Mouse (Mus musculus) stomach, embryonic 14.5 days (tissue): ENCODE measurements around the gene Herc3. TPM values are rescaled to one million over a fixed set of nuclear protein-coding genes. Genes with fewer than 3 reads are reported as not detected.

Source experiments
- ATAC-seq: fragments of 200-750 bp; cut with Nextera tagmentation; 2 replicates; pipeline ENCODE4 v1.8.0; 2017; ENCODE audit warnings: low read depth, moderate TSS enrichment; ENCODE audit not compliant: insufficient number of reproducible peaks, insufficient read depth, low FRiP score
- H3K27ac ChIP-seq: fragments of 300-500 bp; sonication (generic); 2 replicates; pipeline ENCODE4 v1.5.1; 2014; ENCODE audit warnings: mild to moderate bottlenecking, low read length, moderate library complexity, mixed read lengths
- H3K27me3 ChIP-seq: fragments of 300-500 bp; sonication (generic); 2 replicates; pipeline ENCODE4 v1.6.1; 2014; ENCODE audit warnings: low read length, control low read depth, mixed read lengths; ENCODE audit not compliant: control insufficient read depth, insufficient read depth
- H3K36me3 ChIP-seq: fragments of 300-500 bp; sonication (generic); 2 replicates; pipeline ENCODE4 v1.6.1; 2014; ENCODE audit warnings: mild to moderate bottlenecking, control low read depth, low read length, moderate library complexity, mixed read lengths; ENCODE audit not compliant: control insufficient read depth, insufficient read depth
- H3K4me1 ChIP-seq: fragments of 300-500 bp; sonication (generic); 2 replicates; pipeline ENCODE4 v1.6.1; 2014; ENCODE audit warnings: low read length, control low read depth, mixed read lengths; ENCODE audit not compliant: control insufficient read depth, insufficient read depth
- H3K4me2 ChIP-seq: fragments of 300-500 bp; sonication (generic); replicated peaks from 2 replicates; pipeline ENCODE4 v1.6.1; 2014; ENCODE audit warnings: low read depth, low read length, control low read depth
- H3K4me3 ChIP-seq: fragments of 300-500 bp; sonication (generic); 2 replicates; pipeline ENCODE4 v1.5.1; 2014; ENCODE audit warnings: low read depth, low read length, control low read depth
- H3K9ac ChIP-seq: fragments of 300-500 bp; sonication (generic); replicated peaks from 2 replicates; pipeline ENCODE4 v1.6.1; 2014; ENCODE audit warnings: low read depth, mild to moderate bottlenecking, control low read depth, low read length, moderate library complexity, mixed read lengths
- H3K9me3 ChIP-seq: fragments of 300-500 bp; sonication (generic); 2 replicates; pipeline ENCODE4 v1.6.1; 2016; ENCODE audit warnings: low read depth, low read length, control low read depth; ENCODE audit not compliant: control insufficient read depth
- WGBS: fragments of 180-500 bp; shearing (Covaris S2); extraction: QIAGEN DNeasy Blood & Tissue Kit; methylation state at CpG from one replicate; pipeline ENCODE4 v1.1.7; 2014; 5-methylcytosine and 5-hydroxymethylcytosine counted together
- polyA plus RNA-seq: library from polyadenylated mRNA; unstranded; fragments of >200 nt; fragmentation: Nextera tagmentation; extraction: Ambion mirVana; gene quantifications from 2 replicates; pipeline ENCODE4 v1.2.1, GENCODE M21; 2014

Herc3 gene
- polyA plus RNA-seq, 1 experiment from 2014 or later: 13.2 TPM

- no peak overlapping the region for H3K9ac ChIP-seq
- no peak for ATAC-seq
- H3K4me1 ChIP-seq: no peaks in the 10 kb centered on the region
- WGBS: 48% methylated on average over 3 of the region's 3 CpGs
- H3K4me3 ChIP-seq: no peak overlapping the region
- no peaks in the 10 kb centered on the region for H3K36me3 ChIP-seq
- no peak overlapping the region for H3K27ac ChIP-seq
- no peak overlapping the region for H3K4me2 ChIP-seq
- no peaks in the 10 kb centered on the region for H3K27me3 ChIP-seq
- no peaks in the 10 kb centered on the region for H3K9me3 ChIP-seq
These were observed 82.3 kb downstream of the Herc3 start for GRCm38 (mm10) chr6:58913551-58913950.

GRCm38 (mm10) chr6:58913971-58914370, 82.7 kb downstream of the Herc3 start:
- Histone ChIP-seq H3K9ac (no peak overlapping the region), H3K4me3 (no peak overlapping the region), H3K36me3 (no peaks in the 10 kb centered on the region), H3K27me3 (no peaks in the 10 kb centered on the region), H3K4me1 (no peaks in the 10 kb centered on the region), H3K9me3 (no peaks in the 10 kb centered on the region), H3K27ac (no peak overlapping the region; the same call in 1 of the 2 replicates), H3K4me2 (no peak overlapping the region)
- 48% methylated on average over 5 of the region's 5 CpGs for WGBS
- no peak for ATAC-seq

- Histone ChIP-seq H3K4me2 (no peak overlapping the region), H3K27me3 (no peaks in the 10 kb centered on the region), H3K4me1 (no peaks in the 10 kb centered on the region), H3K9ac (no peak overlapping the region), H3K27ac (no peak overlapping the region), H3K4me3 (no peak overlapping the region), H3K9me3 (no peaks in the 10 kb centered on the region), H3K36me3 (no peaks in the 10 kb centered on the region; the same call in 1 of the 2 replicates)
- 71% methylated on average over 5 of the region's 5 CpGs for WGBS
- no peak for ATAC-seq
These were observed 85.2 kb downstream of the Herc3 start for GRCm38 (mm10) chr6:58916498-58916897.

- 85% methylated on average over 6 of the region's 6 CpGs for WGBS
- H3K9me3 ChIP-seq: no peaks in the 10 kb centered on the region
- no peaks in the 10 kb centered on the region; the same call in 1 of the 2 replicates for H3K36me3 ChIP-seq
- no peak overlapping the region for H3K4me2 ChIP-seq
- no peaks in the 10 kb centered on the region for H3K4me1 ChIP-seq
- H3K9ac ChIP-seq: no peak overlapping the region
- H3K4me3 ChIP-seq: no peak overlapping the region
- H3K27me3 ChIP-seq: no peaks in the 10 kb centered on the region
- H3K27ac ChIP-seq: no peak overlapping the region
- ATAC-seq: no peak
These were observed 89.5 kb downstream of the Herc3 start for GRCm38 (mm10) chr6:58920735-58921134.

GRCm38 (mm10) chr6:58921623-58922022, 90.4 kb downstream of the Herc3 start:
- H3K4me2 ChIP-seq: no peak overlapping the region
- whole genome bisulfite sequencing: 50% methylated on average over 3 of the region's 3 CpGs
- H3K36me3 ChIP-seq: no peaks in the 10 kb centered on the region; the same call in 1 of the 2 replicates
- no peak overlapping the region for H3K4me3 ChIP-seq
- no peak for ATAC-seq
- H3K9me3 ChIP-seq: no peaks in the 10 kb centered on the region
- H3K4me1 ChIP-seq: no peaks in the 10 kb centered on the region
- H3K9ac ChIP-seq: no peak overlapping the region
- H3K27me3 ChIP-seq: no peaks in the 10 kb centered on the region
- H3K27ac ChIP-seq: no peak overlapping the region

GRCm38 (mm10) chr6:58922511-58922910, 91.2 kb downstream of the Herc3 start:
- no peaks in the 10 kb centered on the region for H3K4me1 ChIP-seq
- no peak overlapping the region for H3K9ac ChIP-seq
- H3K27ac ChIP-seq: no peak overlapping the region
- no peaks in the 10 kb centered on the region for H3K27me3 ChIP-seq
- no peak overlapping the region for H3K4me3 ChIP-seq
- no peaks in the 10 kb centered on the region; the same call in 1 of the 2 replicates for H3K36me3 ChIP-seq
- WGBS: 64% methylated on average over 5 of the region's 5 CpGs
- no peak overlapping the region for H3K4me2 ChIP-seq
- no peaks in the 10 kb centered on the region for H3K9me3 ChIP-seq
- no peak for ATAC-seq

GRCm38 (mm10) chr6:58927881-58928280, 96.6 kb downstream of the Herc3 start:
- no peaks in the 10 kb centered on the region for H3K4me1 ChIP-seq
- ATAC-seq: no peak
- H3K4me3 ChIP-seq: no peak overlapping the region
- H3K27ac ChIP-seq: no peak overlapping the region
- no peaks in the 10 kb centered on the region for H3K27me3 ChIP-seq
- no peak overlapping the region for H3K9ac ChIP-seq
- no peak overlapping the region for H3K4me2 ChIP-seq
- WGBS: 78% methylated on average over 2 of the region's 2 CpGs
- H3K36me3 ChIP-seq: no peaks in the 10 kb centered on the region
- H3K9me3 ChIP-seq: no peaks in the 10 kb centered on the region

GRCm38 (mm10) chr6:58929911-58930431, 98.7 kb downstream of the Herc3 start:
- WGBS: 84% methylated on average over 9 of the region's 9 CpGs
- H3K27ac ChIP-seq: no peak overlapping the region
- no peaks in the 10 kb centered on the region for H3K9me3 ChIP-seq
- no peak for ATAC-seq
- H3K9ac ChIP-seq: no peak overlapping the region
- no peak overlapping the region for H3K4me3 ChIP-seq
- H3K4me1 ChIP-seq: no peaks in the 10 kb centered on the region
- H3K27me3 ChIP-seq: no peaks in the 10 kb centered on the region
- no peak overlapping the region for H3K4me2 ChIP-seq
- no peaks in the 10 kb centered on the region for H3K36me3 ChIP-seq

GRCm38 (mm10) chr6:58931149-58931548, 99.9 kb downstream of the Herc3 start:
- Histone ChIP-seq H3K27me3 (no peaks in the 10 kb centered on the region), H3K36me3 (no peaks in the 10 kb centered on the region), H3K27ac (no peak overlapping the region), H3K9me3 (no peaks in the 10 kb centered on the region), H3K9ac (no peak overlapping the region), H3K4me3 (no peak overlapping the region), H3K4me1 (no peaks in the 10 kb centered on the region), H3K4me2 (no peak overlapping the region)
- no peak for ATAC-seq
- WGBS: 74% methylated on average over 4 of the region's 4 CpGs
